Mouse (Mus musculus): ENCODE results near the gene Traf5. TPM values are rescaled to one million over a fixed set of nuclear protein-coding genes. Genes with fewer than 3 reads are reported as not detected.

Traf5 gene
- total RNA-seq, 2 experiments from 2014 or later = 1.5 to 3.6 TPM

GRCm38 (mm10) chr1:191974509-191975405 is 117.6 kb downstream of the Traf5 start:
- no peak for DNase-seq (ENCODE audit: low spot score)

GRCm38 (mm10) chr1:191969939-191970338 is 122.4 kb downstream of the Traf5 start:
- DNase-seq (ENCODE audit: low spot score) = no peak

DNA sequence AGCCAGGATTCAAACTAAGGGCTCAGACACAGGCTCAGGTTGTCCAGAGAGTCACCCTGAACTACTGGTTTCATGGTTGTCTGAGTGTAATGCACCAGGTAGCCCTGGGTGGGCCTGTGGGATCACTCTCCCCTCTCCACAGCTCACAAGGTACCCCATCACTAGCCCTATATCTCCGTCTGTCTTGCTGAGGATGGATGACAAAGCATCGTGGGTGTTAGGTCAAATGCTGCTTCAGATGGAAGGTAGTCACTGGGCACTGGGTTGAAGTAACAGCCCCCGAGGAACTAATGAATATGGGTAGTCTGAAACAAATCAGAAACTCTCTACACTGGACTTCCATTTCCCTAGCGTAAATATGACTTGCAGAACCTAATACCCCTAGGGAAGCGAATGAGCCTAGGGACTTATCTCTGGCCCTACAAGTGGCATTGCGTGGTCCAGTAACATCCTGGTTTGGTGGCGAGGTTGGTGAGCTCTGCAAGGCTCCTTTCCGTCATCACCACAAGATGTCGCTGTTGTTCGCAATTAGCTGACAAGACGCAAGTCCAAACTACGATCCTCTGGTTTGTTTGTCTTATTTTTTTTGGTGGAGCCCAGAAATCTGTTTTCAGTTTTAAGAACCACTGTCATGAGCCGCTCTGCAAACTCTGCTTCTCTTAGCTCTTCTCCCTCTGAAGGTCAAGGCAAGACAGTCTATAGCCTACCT is 127.4 kb downstream of the Traf5 start:
- DNase-seq (ENCODE audit: low spot score) = peak; percentile 81

GRCm38 (mm10) chr1:191963948-191964772 is 128.2 kb downstream of the Traf5 start:
- DNase-seq (ENCODE audit: low spot score) = peak; percentile 84

GRCm38 (mm10) chr1:191963413-191963812 is 128.9 kb downstream of the Traf5 start:
- no peak for DNase-seq (ENCODE audit: low spot score)

- no peak for DNase-seq (ENCODE audit: low spot score)
Observed at GRCm38 (mm10) chr1:191960946-191961345, 131.4 kb downstream of the Traf5 start.

GRCm38 (mm10) chr1:191957321-191957720 is 135.0 kb downstream of the Traf5 start:
- no peak for DNase-seq (ENCODE audit: low spot score)

DNA sequence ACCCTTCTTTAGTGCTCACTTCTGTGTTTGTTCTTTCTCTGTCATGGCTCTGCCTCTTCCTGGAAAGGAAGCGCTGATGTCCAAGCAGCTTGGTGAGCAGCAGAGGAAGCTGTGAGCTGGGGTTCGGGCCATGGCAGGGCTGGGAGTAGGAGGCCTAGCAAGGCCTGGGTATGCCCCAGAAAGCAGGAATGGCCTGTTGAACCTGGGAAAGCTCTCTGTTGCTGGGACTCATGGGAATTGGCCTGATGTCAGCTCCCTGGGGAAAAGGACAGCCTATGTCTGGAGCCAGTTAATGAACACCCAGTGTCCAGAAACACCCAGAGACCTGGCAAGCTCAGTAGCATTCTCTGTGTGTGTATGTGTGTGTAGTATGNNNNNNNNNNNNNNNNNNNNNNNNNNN is 135.5 kb downstream of the Traf5 start:
- no peak for DNase-seq (ENCODE audit: low spot score)

DNA sequence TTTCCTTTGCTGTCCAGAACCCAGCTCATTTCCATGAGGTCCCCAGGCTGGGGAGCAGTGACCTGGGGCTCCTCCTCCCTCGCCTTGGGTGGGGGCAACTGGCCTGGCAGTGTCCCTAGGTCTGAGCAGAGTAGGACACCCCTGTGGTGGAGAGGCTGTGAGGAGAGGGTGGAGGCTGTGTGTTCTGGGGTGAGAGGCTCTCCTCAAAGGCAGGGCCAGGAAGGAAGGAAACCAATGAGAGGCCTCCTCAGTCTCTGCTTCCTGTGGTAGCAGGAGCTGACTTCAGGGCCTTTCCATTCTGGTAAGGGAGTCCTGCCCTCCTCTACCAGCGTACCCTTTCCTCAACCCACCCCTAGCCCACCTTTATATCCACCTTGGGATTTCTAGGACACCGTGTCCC is 136.1 kb downstream of the Traf5 start:
- DNase-seq (ENCODE audit: low spot score) = no peak

DNA sequence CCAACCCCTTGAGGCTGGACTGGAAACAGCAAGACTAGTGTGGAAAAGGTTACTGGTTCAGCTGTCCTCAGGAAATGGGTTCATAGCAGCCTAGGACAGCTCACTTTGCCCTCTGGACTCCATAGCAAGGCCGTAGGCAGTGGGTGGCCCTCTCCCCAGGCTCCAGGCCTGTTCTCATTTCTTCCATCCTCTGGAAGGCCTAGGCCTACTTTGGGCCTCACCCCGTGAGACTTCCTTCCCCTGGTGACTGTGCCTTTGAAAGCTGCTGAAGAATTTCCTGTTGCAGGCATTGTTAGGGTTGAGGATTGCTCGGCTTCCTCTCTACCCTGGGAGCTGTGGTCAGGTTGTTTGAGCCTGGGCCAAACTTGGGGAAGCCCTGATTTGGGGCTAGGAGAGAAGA is 137.3 kb downstream of the Traf5 start:
- peak; percentile 30 for DNase-seq (ENCODE audit: low spot score)

DNA sequence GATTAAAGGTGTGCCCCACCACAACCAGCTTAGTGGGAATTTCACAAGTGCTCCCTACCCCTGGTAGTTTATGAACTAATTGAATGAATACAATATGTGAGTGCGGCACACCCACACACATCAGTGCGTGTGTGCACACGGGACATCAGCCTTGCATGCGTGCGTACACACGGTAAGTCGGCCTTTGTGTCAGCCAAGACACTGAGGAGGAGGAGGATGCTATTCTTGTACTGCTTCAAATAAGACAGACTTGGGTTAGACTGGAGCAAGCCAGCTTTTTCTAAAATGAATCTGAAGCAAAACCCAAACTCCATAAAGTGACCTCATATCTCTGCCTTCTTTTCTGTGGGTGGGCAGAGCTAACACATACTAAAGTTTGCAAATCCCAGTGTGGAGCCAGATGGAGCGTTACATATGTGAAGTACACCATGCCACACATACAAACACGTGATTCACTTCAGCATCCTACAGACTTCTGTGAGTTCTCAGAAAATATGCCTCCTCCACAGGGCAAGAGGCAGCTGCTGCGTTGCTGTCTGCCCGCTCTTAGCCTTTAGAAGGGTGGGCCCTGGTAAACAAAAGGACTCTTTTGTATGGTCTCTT is 139.5 kb downstream of the Traf5 start:
- no peak for DNase-seq (ENCODE audit: low spot score)

GRCm38 (mm10) chr1:191950611-191951010 is 141.7 kb downstream of the Traf5 start:
- no peak for DNase-seq (ENCODE audit: low spot score)

- DNase-seq (ENCODE audit: low spot score) = no peak
Observed at GRCm38 (mm10) chr1:191948600-191948999, 143.8 kb downstream of the Traf5 start.

- no peak for DNase-seq (ENCODE audit: low spot score)
Observed at GRCm38 (mm10) chr1:191947796-191948195, 144.6 kb downstream of the Traf5 start.

Small RNA genes lying within 50 kb of the gene (microRNA-seq; reads per million reads assigned to microRNA genes)
- gene Mir3473c = not detected

Other genes starting within 250 kb of the Traf5 start
- gene Slc30a1, start 185.8 kb downstream of the Traf5 start, total RNA-seq (2021) = 1 to 10 TPM; 5.6 to 8.2 TPM
- gene Rd3, start 115.2 kb downstream of the Traf5 start, total RNA-seq (2021) = not detected
- gene Rcor3, start 45.5 kb upstream of the Traf5 start, total RNA-seq (2021) = 10 to 100 TPM; 25.3 to 32.8 TPM
- gene Kcnh1, start 98.2 kb upstream of the Traf5 start, total RNA-seq (2021) = under 1 TPM in 1 of 2 experiments, not detected in 1; 0.05 TPM